Mouse (Mus musculus) testis, adult 2 months (tissue): ENCODE measurements around the gene Trim14. TPM values are rescaled to one million over a fixed set of nuclear protein-coding genes. Genes with fewer than 3 reads are reported as not detected.

ENCODE experiments used
- H3K27ac ChIP-seq: fragments of 200-500 bp; 2 replicates; pipeline ENCODE4 v1.5.1; 2012; ENCODE audit warnings: low read depth, low read length; ENCODE audit not compliant: control insufficient read depth, insufficient read depth
- H3K27me3 ChIP-seq: fragments of 200-500 bp; 2 replicates; pipeline ENCODE4 v1.6.1; 2012; ENCODE audit warnings: mild to moderate bottlenecking, low read length, moderate library complexity; ENCODE audit not compliant: control insufficient read depth, insufficient read depth
- H3K36me3 ChIP-seq: fragments of 200-500 bp; 2 replicates; pipeline ENCODE4 v1.6.1; 2012; ENCODE audit warnings: mild to moderate bottlenecking, low read length; ENCODE audit not compliant: control insufficient read depth, insufficient read depth
- H3K4me1 ChIP-seq: fragments of 200-500 bp; 2 replicates; pipeline ENCODE4 v1.6.1; 2012; ENCODE audit warnings: low read length; ENCODE audit not compliant: control insufficient read depth, insufficient read depth
- H3K4me3 ChIP-seq: fragments of 200-500 bp; 2 replicates; pipeline ENCODE4 v1.5.1; 2012; ENCODE audit warnings: low read depth, mild to moderate bottlenecking, low read length, moderate library complexity, mixed read lengths; ENCODE audit not compliant: control insufficient read depth
- CTCF ChIP-seq: fragments of 200-500 bp; IDR thresholded peaks from 2 replicates; pipeline ENCODE4 v1.5.1; 2012; ENCODE audit warnings: low read depth, mild to moderate bottlenecking, inconsistent platforms, low read length, moderate library complexity; ENCODE audit not compliant: control insufficient read depth, insufficient read depth, insufficient replicate concordance
- POLR2A ChIP-seq: fragments of 200-500 bp; IDR thresholded peaks from 2 replicates; pipeline ENCODE4 v1.6.1; 2012; ENCODE audit warnings: low read depth, mild to moderate bottlenecking, inconsistent platforms, low read length, moderate library complexity; ENCODE audit not compliant: control insufficient read depth
- polyA plus RNA-seq: library from polyadenylated mRNA; depleted of rRNA; stranded (reverse); fragments of >200 nt; gene quantifications from 2 replicates; pipeline ENCODE4 v1.2.3, GENCODE M21; 2012

The Trim14 gene
- polyA plus RNA-seq, 1 experiment = 6.4 TPM

GRCm38 (mm10) chr4:46523324-46523723 is 12.6 kb downstream of the Trim14 start:
- no peak overlapping the region for H3K27ac ChIP-seq
- no peaks in the 10 kb centered on the region for H3K36me3 ChIP-seq
- TF ChIP-seq CTCF = no peak
- no peak for TF ChIP-seq POLR2A
- peaks cover 6% of the 10 kb centered on the region for H3K4me1 ChIP-seq
- H3K4me3 ChIP-seq = no peak overlapping the region
- no peaks in the 10 kb centered on the region for H3K27me3 ChIP-seq

GRCm38 (mm10) chr4:46521457-46521856 is 14.5 kb downstream of the Trim14 start:
- Histone ChIP-seq H3K4me1 (no peaks in the 10 kb centered on the region), H3K27ac (no peak overlapping the region), H3K4me3 (no peak overlapping the region), H3K27me3 (no peaks in the 10 kb centered on the region), H3K36me3 (no peaks in the 10 kb centered on the region)
- no peak for TF ChIP-seq POLR2A
- TF ChIP-seq CTCF = no peak

GRCm38 (mm10) chr4:46520491-46520890 is 15.4 kb downstream of the Trim14 start:
- no peaks in the 10 kb centered on the region for H3K27me3 ChIP-seq
- H3K4me3 ChIP-seq = no peak overlapping the region

GRCm38 (mm10) chr4:46507736-46508460 is 28.0 kb downstream of the Trim14 start:
- H3K36me3 ChIP-seq = no peaks in the 10 kb centered on the region
- no peak overlapping the region for H3K27ac ChIP-seq

More at GRCm38 (mm10) chr4:46520491-46520890, 15.4 kb downstream of the Trim14 start:
- TF ChIP-seq POLR2A (no peak), CTCF (no peak)
- H3K4me1 ChIP-seq = no peaks in the 10 kb centered on the region
- no peak overlapping the region for H3K27ac ChIP-seq
- H3K36me3 ChIP-seq = no peaks in the 10 kb centered on the region

GRCm38 (mm10) chr4:46506801-46507610 is 28.9 kb downstream of the Trim14 start:
- peaks cover 7% of the 10 kb centered on the region for H3K4me1 ChIP-seq
- H3K36me3 ChIP-seq = no peaks in the 10 kb centered on the region
- TF ChIP-seq CTCF (no peak), POLR2A (peak; percentile 57; the same call in 1 of the 2 replicates)
- no peaks in the 10 kb centered on the region for H3K27me3 ChIP-seq
- peak overlapping the region; percentile 89 for H3K4me3 ChIP-seq
- H3K27ac ChIP-seq = no peak overlapping the region

More at GRCm38 (mm10) chr4:46507736-46508460, 28.0 kb downstream of the Trim14 start:
- Histone ChIP-seq H3K4me3 (peak overlapping the region; percentile 43), H3K27me3 (no peaks in the 10 kb centered on the region), H3K4me1 (peaks cover 7% of the 10 kb centered on the region)
- peak; percentile 79; the same call in 1 of the 2 replicates for TF ChIP-seq CTCF
- no peak for TF ChIP-seq POLR2A

GRCm38 (mm10) chr4:46505361-46506057 is 30.4 kb downstream of the Trim14 start:
- no peak overlapping the region for H3K4me3 ChIP-seq
- no peak overlapping the region for H3K27ac ChIP-seq
- H3K36me3 ChIP-seq = no peaks in the 10 kb centered on the region
- peaks cover 7% of the 10 kb centered on the region for H3K4me1 ChIP-seq
- H3K27me3 ChIP-seq = no peaks in the 10 kb centered on the region
- no peak for TF ChIP-seq POLR2A
- no peak for TF ChIP-seq CTCF

GRCm38 (mm10) chr4:46503881-46504280 is 32.1 kb downstream of the Trim14 start:
- Histone ChIP-seq H3K4me1 (peaks cover 7% of the 10 kb centered on the region), H3K27ac (no peak overlapping the region), H3K4me3 (no peak overlapping the region), H3K27me3 (no peaks in the 10 kb centered on the region), H3K36me3 (no peaks in the 10 kb centered on the region)
- TF ChIP-seq POLR2A = no peak
- no peak for TF ChIP-seq CTCF
